Mouse (Mus musculus) MEL (cell line): ENCODE data around the gene Kcnk18. TPM values are rescaled to one million over a fixed set of nuclear protein-coding genes. Genes with fewer than 3 reads are reported as not detected.

ENCODE experiments used
- DNase-seq: peaks from one replicate; pipeline ENCODE4 v3.0.0; 2011; ENCODE audit warnings: low read depth, low spot score
- H3K27ac ChIP-seq: 2 replicates; pipeline ENCODE4 v1.5.1; 2012; ENCODE audit warnings: low read depth, mild to moderate bottlenecking, control low read depth, low read length, moderate library complexity; ENCODE audit not compliant: control insufficient read depth
- H3K27me3 ChIP-seq, 2 experiments: fragments of 150-350 bp in 1 of 2; sonication (generic) in 1 of 2; 2 replicates each; pipeline ENCODE4 v1.6.1; 2012; ENCODE audit warnings: low read length in 2 of 2, mild to moderate bottlenecking in 2 of 2, improper control_type of control experiment in 1 of 2, moderate library complexity in 1 of 2; ENCODE audit not compliant: insufficient read depth in 2 of 2, control insufficient read depth in 1 of 2
- H3K36me3 ChIP-seq, 2 experiments: 2 replicates each; pipeline ENCODE4 v1.6.1; 2012 to 2014; ENCODE audit warnings: low read length in 2 of 2, improper control_type of control experiment in 1 of 2, inconsistent platforms in 1 of 2, mild to moderate bottlenecking in 1 of 2; ENCODE audit not compliant: insufficient read depth in 2 of 2, control insufficient read depth in 1 of 2
- H3K4me1 ChIP-seq, 2 experiments: fragments of 150-350 bp in 1 of 2; sonication (generic) in 1 of 2; 2 replicates each; pipeline ENCODE4 v1.6.1; 2012; ENCODE audit warnings: low read length in 2 of 2, improper control_type of control experiment in 1 of 2, mild to moderate bottlenecking in 1 of 2; ENCODE audit not compliant: insufficient read depth in 2 of 2, control insufficient read depth in 1 of 2
- H3K4me3 ChIP-seq, 2 experiments: fragments of 150-350 bp in 1 of 2; sonication (generic) in 1 of 2; 2 replicates each; pipeline ENCODE4 v1.5.1; 2012; ENCODE audit warnings: low read depth in 2 of 2, low read length in 2 of 2, mild to moderate bottlenecking in 2 of 2, moderate library complexity in 2 of 2, control low read depth in 1 of 2, improper control_type of control experiment in 1 of 2; ENCODE audit not compliant: control insufficient read depth in 1 of 2, insufficient read depth in 1 of 2
- H3K79me2 ChIP-seq: 2 replicates; pipeline ENCODE4 v1.6.1; 2012; ENCODE audit warnings: mild to moderate bottlenecking, low read length, moderate library complexity; ENCODE audit not compliant: control insufficient read depth, poor library complexity, insufficient read depth
- H3K9ac ChIP-seq: 2 replicates; pipeline ENCODE4 v1.6.1; 2012; ENCODE audit warnings: low read depth, mild to moderate bottlenecking, control low read depth, low read length, moderate library complexity; ENCODE audit not compliant: control insufficient read depth, poor library complexity, severe bottlenecking
- H3K9me3 ChIP-seq: fragments of 150-350 bp; sonication (generic); replicated peaks from 2 replicates; pipeline ENCODE4 v1.6.1; 2012; ENCODE audit warnings: mild to moderate bottlenecking, low read length, improper control_type of control experiment, moderate library complexity; ENCODE audit not compliant: insufficient read depth
- BHLHE40 ChIP-seq: IDR thresholded peaks from 2 replicates; pipeline ENCODE4 v1.6.1; 2012; ENCODE audit warnings: low read depth, mild to moderate bottlenecking, inconsistent platforms, low read length, improper control_type of control experiment, borderline replicate concordance
- CHD2 ChIP-seq: IDR thresholded peaks from 2 replicates; pipeline ENCODE4 v1.6.1; 2011; ENCODE audit warnings: low read length, improper control_type of control experiment
- CTCF ChIP-seq, 3 experiments: IDR thresholded peaks in 2 of 3; conservative IDR thresholded peaks in 1 of 3; 2 replicates each; pipeline ENCODE4 v1.5.1; 2011 to 2012; ENCODE audit warnings: low read length in 3 of 3, low read depth in 2 of 3, mild to moderate bottlenecking in 2 of 3, improper control_type of control experiment in 1 of 3, inconsistent platforms in 1 of 3, mixed read lengths in 1 of 3, moderate library complexity in 1 of 3; ENCODE audit not compliant: control insufficient read depth in 1 of 3, insufficient read depth in 1 of 3, poor library complexity in 1 of 3, severe bottlenecking in 1 of 3
- ELF1 ChIP-seq: IDR thresholded peaks from 2 replicates; pipeline ENCODE4 v1.6.1; 2014; ENCODE audit warnings: low read depth, mild to moderate bottlenecking, inconsistent platforms, low read length, improper control_type of control experiment, moderate library complexity
- ETS1 ChIP-seq: IDR thresholded peaks from 2 replicates; pipeline ENCODE4 v1.6.1; 2012; ENCODE audit warnings: low read depth, mild to moderate bottlenecking, inconsistent platforms, low read length, improper control_type of control experiment, moderate library complexity
- HCFC1 ChIP-seq: IDR thresholded peaks from 2 replicates; pipeline ENCODE4 v1.6.1; 2012; ENCODE audit warnings: low read depth, mild to moderate bottlenecking, inconsistent platforms, low read length, improper control_type of control experiment, moderate library complexity
- JUND ChIP-seq: IDR thresholded peaks from 2 replicates; pipeline ENCODE4 v1.6.1; 2011; ENCODE audit warnings: low read depth, mild to moderate bottlenecking, improper control_type of control experiment, low read length
- KAT2A ChIP-seq: conservative IDR thresholded peaks from 2 replicates; pipeline ENCODE4 v1.6.1; 2012; ENCODE audit warnings: low read depth, low read length, improper control_type of control experiment, inconsistent platforms
- MAFK ChIP-seq: IDR thresholded peaks from 2 replicates; pipeline ENCODE4 v1.6.1; 2011; ENCODE audit warnings: low read depth, mild to moderate bottlenecking, low read length, improper control_type of control experiment, borderline replicate concordance
- MYC ChIP-seq: IDR thresholded peaks from 2 replicates; pipeline ENCODE4 v1.6.1; 2011; ENCODE audit warnings: low read depth, mild to moderate bottlenecking, low read length, improper control_type of control experiment, moderate library complexity
- POLR2A ChIP-seq, 2 experiments: IDR thresholded peaks; 2 replicates each; pipeline ENCODE4 v1.6.1; 2011 to 2012; ENCODE audit warnings: low read length in 2 of 2, mild to moderate bottlenecking in 2 of 2, control low read depth in 1 of 2, improper control_type of control experiment in 1 of 2, low read depth in 1 of 2, moderate library complexity in 1 of 2; ENCODE audit not compliant: control insufficient read depth in 1 of 2, insufficient read depth in 1 of 2, poor library complexity in 1 of 2
- SIN3A ChIP-seq: IDR thresholded peaks from 2 replicates; pipeline ENCODE4 v1.6.1; 2012; ENCODE audit warnings: low read length, improper control_type of control experiment, inconsistent platforms
- SMC3 ChIP-seq: IDR thresholded peaks from 2 replicates; pipeline ENCODE4 v1.6.1; 2011; ENCODE audit warnings: low read depth, low read length, improper control_type of control experiment
- TAL1 ChIP-seq: IDR thresholded peaks from 2 replicates; pipeline ENCODE4 v1.6.1; 2012; ENCODE audit warnings: mild to moderate bottlenecking, inconsistent platforms, low read length, moderate library complexity, mixed read lengths
- UBTF ChIP-seq: IDR thresholded peaks from 2 replicates; pipeline ENCODE4 v1.6.1; 2012; ENCODE audit warnings: low read depth, mild to moderate bottlenecking, inconsistent platforms, low read length, improper control_type of control experiment, moderate library complexity, borderline replicate concordance; ENCODE audit not compliant: insufficient read depth
- USF1 ChIP-seq: IDR thresholded peaks from 2 replicates; pipeline ENCODE4 v1.6.1; 2014; ENCODE audit warnings: low read depth, mild to moderate bottlenecking, inconsistent platforms, low read length, improper control_type of control experiment, moderate library complexity
- USF2 ChIP-seq, 2 experiments: IDR thresholded peaks; 2 replicates each; pipeline ENCODE4 v1.6.1; 2011 to 2012; ENCODE audit warnings: improper control_type of control experiment in 2 of 2, low read length in 2 of 2, borderline replicate concordance in 1 of 2, inconsistent platforms in 1 of 2, low read depth in 1 of 2, mild to moderate bottlenecking in 1 of 2; ENCODE audit not compliant: insufficient read depth in 1 of 2
- ZC3H11A ChIP-seq: IDR thresholded peaks from 2 replicates; pipeline ENCODE4 v1.6.1; 2012; ENCODE audit warnings: low read depth, mild to moderate bottlenecking, inconsistent platforms, low read length, improper control_type of control experiment
- ZKSCAN1 ChIP-seq: IDR thresholded peaks from 2 replicates; pipeline ENCODE4 v1.6.1; 2012; ENCODE audit warnings: low read depth, mild to moderate bottlenecking, inconsistent platforms, low read length, improper control_type of control experiment, moderate library complexity
- ZMIZ1 ChIP-seq: IDR thresholded peaks from 2 replicates; pipeline ENCODE4 v1.6.1; 2012; ENCODE audit warnings: low read depth, mild to moderate bottlenecking, inconsistent platforms, low read length, improper control_type of control experiment, moderate library complexity
- polyA plus RNA-seq, 2 experiments: library from polyadenylated mRNA; stranded (reverse) in 1 of 2; unstranded in 1 of 2; fragments of >175 nt in 1 of 2; fragments of >200 nt in 1 of 2; gene quantifications; 2 replicates each; pipeline versions ENCODE4 v1.2.1 to v1.2.4; 2012; ENCODE audit warnings: low replicate concordance in 2 of 2, low read depth in 1 of 2; ENCODE audit not compliant: insufficient read length in 2 of 2, insufficient read depth in 1 of 2, missing spikeins in 1 of 2
- total RNA-seq: library from RNA; depleted of rRNA; stranded (reverse); fragments of 300-350 nt; gene quantifications from 2 replicates; pipeline ENCODE4 v1.2.3, GENCODE M21; 2012

Gene Kcnk18
- total and polyA plus RNA-seq, 3 experiments, result not detected

DNA sequence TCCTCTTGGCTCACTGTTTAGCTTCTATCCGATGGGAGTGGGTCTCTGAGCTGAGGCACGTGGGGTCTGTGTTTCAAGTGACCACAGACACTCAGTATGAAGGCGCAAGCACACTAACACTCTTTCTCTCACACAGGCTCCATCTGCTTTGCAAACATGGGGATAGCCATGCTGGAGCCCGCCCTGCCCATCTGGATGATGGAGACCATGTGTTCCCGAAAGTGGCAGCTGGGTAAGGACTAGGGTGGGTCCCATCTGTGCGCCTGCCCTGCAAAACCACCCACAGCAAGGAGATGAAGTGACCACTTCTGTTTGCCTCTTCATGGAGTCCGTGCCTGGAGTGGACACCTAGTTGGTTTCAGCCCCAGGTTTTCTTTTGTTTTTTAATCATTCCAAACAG lies 57.3 kb downstream of the Kcnk18 start:
- no peak for TF ChIP-seq ZC3H11A
- no peak for TF ChIP-seq JUND
- TF ChIP-seq ZMIZ1, result no peak
- no peak for TF ChIP-seq KAT2A
- no peak for TF ChIP-seq HCFC1
- TF ChIP-seq ETS1, result no peak
- TF ChIP-seq BHLHE40, result no peak
- TF ChIP-seq ELF1, result no peak
- no peak for TF ChIP-seq SIN3A
- TF ChIP-seq MAFK, result no peak
- TF ChIP-seq POLR2A (IDR thresholded peaks at IDR 0.05; ENCODE audit: control insufficient read depth in 1 of 2, insufficient read depth in 1 of 2, low read depth in 1 of 2, low read length in 2 of 2, poor library complexity in 1 of 2), result no peak
- no peak for TF ChIP-seq MYC
- no peak for TF ChIP-seq TAL1
- TF ChIP-seq SMC3, result no peak
- no peak for TF ChIP-seq CHD2
- no peak for TF ChIP-seq USF2 (IDR thresholded peaks at IDR 0.05; ENCODE audit: borderline replicate concordance in 1 of 2, insufficient read depth in 1 of 2, low read depth in 1 of 2, low read length in 2 of 2)
- TF ChIP-seq USF1, result no peak
- Histone ChIP-seq H3K9me3 (no peaks in the 10 kb centered on the region), H3K79me2 (no peaks in the 10 kb centered on the region), H3K27me3 (no peaks in the 10 kb centered on the region), H3K36me3 (no peaks in the 10 kb centered on the region; a peak in 1 of 4 replicates), H3K4me3 (no peak overlapping the region), H3K27ac (no peak overlapping the region), H3K4me1 (no peaks in the 10 kb centered on the region), H3K9ac (no peak overlapping the region)
- no peak for DNase-seq

DNA sequence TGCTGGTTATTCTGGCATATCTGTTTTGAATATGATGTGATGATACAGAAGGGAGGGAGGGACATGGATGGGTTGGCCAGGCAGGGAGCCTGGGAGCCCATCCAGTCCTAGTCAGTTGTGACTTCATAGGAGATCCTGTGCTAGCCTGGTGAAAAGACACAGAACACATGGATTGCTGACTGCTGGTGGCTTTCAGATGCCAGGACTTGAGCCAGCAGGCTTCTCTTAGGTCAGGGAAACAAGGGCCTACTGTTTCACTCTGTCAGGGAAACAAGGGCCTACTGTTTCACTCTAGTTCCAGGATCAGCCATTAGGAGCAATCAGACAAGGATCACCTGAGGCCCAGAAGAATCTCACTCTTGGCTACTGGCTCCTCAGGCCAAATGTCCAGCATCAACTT lies 61.8 kb downstream of the Kcnk18 start:
- Histone ChIP-seq H3K27ac (no peak overlapping the region), H3K9me3 (no peaks in the 10 kb centered on the region), H3K4me3 (no peak overlapping the region), H3K27me3 (no peaks in the 10 kb centered on the region), H3K9ac (no peak overlapping the region), H3K4me1 (no peaks in the 10 kb centered on the region), H3K79me2 (no peaks in the 10 kb centered on the region), H3K36me3 (no peaks in the 10 kb centered on the region; a peak in 1 of 4 replicates)
- DNase-seq, result no peak
- TF ChIP-seq UBTF (no peak), CTCF (IDR thresholded peaks at IDR 0.05 in 2 of 3, conservative IDR thresholded peaks at IDR 0.05 in 1 of 3; ENCODE audit: control insufficient read depth in 1 of 3, insufficient read depth in 1 of 3, low read depth in 2 of 3, low read length in 3 of 3, poor library complexity in 1 of 3, severe bottlenecking in 1 of 3) (0 out of 6 replicates have a peak, but pooled peaks of 1 of the 3 experiments have one; percentile 3), ZKSCAN1 (no peak)
